Mouse (Mus musculus) MEL (cell line): ENCODE measurements at regions not wholly inside any gene's neighbourhood (a gene's known extent, or its start where the extent isn't known, plus 50 kb on each side); places are given as distances from the start of the nearest gene placed in this dataset.

ENCODE experiments used
- CTCF ChIP-seq, 3 experiments: IDR thresholded peaks in 2 of 3; conservative IDR thresholded peaks in 1 of 3; 2 replicates each; pipeline ENCODE4 v1.5.1; 2011 to 2012; ENCODE audit warnings: low read length in 3 of 3, low read depth in 2 of 3, mild to moderate bottlenecking in 2 of 3, improper control_type of control experiment in 1 of 3, inconsistent platforms in 1 of 3, mixed read lengths in 1 of 3, moderate library complexity in 1 of 3; ENCODE audit not compliant: control insufficient read depth in 1 of 3, insufficient read depth in 1 of 3, poor library complexity in 1 of 3, severe bottlenecking in 1 of 3
- POLR2A ChIP-seq, 2 experiments: IDR thresholded peaks; 2 replicates each; pipeline ENCODE4 v1.6.1; 2011 to 2012; ENCODE audit warnings: low read length in 2 of 2, mild to moderate bottlenecking in 2 of 2, control low read depth in 1 of 2, improper control_type of control experiment in 1 of 2, low read depth in 1 of 2, moderate library complexity in 1 of 2; ENCODE audit not compliant: control insufficient read depth in 1 of 2, insufficient read depth in 1 of 2, poor library complexity in 1 of 2

GRCm38 (mm10) chr3:144324974-144325373 lies 120.0 kb upstream of the Lmo4 start:
- TF ChIP-seq CTCF (IDR thresholded peaks at IDR 0.05 in 2 of 3, conservative IDR thresholded peaks at IDR 0.05 in 1 of 3; ENCODE audit: control insufficient read depth in 1 of 3, insufficient read depth in 1 of 3, low read depth in 2 of 3, low read length in 3 of 3, poor library complexity in 1 of 3, severe bottlenecking in 1 of 3) (no peak), POLR2A (IDR thresholded peaks at IDR 0.05; ENCODE audit: control insufficient read depth in 1 of 2, insufficient read depth in 1 of 2, low read depth in 1 of 2, low read length in 2 of 2, poor library complexity in 1 of 2) (no peak)
